Mouse (Mus musculus): ENCODE data around the gene Lztfl1.
"Not testable (repeated sequence)": the region's sequence is repeated elsewhere in the genome, so short reads cannot be mapped to it uniquely, and the experiment has no call there.

Lztfl1 gene

DNA sequence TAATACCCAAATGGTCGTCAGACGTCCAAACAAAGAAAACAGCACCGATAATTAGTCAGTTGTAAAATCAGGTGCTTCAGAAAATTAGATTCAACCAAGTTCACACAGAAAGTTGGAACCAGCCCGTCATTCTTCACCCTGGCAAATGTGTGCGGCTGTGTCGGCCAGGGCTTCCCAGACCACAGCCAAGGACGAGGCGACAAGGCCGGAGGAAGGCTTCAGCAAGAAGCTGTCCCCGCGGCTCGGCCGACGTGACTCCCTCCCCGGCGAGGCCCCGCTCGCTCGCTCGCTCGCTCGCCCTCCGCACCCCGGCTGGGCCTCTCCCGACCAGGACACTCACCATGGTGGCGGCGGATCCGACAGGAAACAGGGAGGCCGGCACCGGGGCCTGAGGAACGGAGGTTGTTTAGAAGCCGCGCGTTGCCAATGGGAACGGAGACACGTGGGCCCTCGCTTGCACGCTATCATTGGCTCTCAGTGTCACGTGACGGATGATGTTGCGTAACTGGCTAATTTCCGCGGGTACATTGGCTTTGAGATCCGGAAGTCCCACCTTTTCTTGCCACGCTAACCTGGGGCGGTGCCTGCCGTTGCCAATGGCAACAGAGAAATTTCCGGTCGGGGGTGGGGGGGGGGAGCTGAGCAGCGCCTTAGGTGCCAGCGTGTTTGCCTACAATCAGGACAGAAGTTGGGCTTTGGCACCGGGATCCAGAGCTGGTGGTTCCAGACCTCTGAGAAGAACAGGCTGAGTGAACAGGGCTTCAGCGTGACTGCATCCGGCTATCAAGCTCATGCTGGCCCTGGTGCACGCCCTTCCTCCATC, at the start of gene Lztfl1:
Lztfl1 (minus strand) TSS at position 512 of the 823 bp plus-strand sequence.
- peak; percentile 98 for DNase-seq (ENCODE audit: low read depth, low spot score)

DNA sequence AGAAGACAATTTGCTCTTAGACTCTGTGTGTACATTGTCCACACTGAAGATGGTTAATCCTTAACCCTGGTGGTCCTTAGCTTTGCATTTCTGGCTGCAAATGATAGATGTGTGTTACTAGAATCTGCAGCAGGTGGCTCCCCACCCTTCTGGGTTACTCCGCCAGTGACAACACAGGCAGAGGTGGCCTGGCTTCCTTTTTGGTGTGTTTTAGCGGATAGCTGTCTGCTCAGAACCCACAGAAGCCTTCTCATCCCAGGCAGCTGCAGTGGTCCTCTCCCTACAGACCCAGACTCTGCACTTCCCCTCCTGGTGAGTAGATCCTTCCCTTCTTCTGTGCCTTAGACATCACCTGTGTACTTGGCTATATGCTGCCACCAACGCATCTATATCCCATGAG, 49.5 kb upstream of the Lztfl1 start:
- DNase-seq (ENCODE audit: low read depth, low spot score), result no peak

DNA sequence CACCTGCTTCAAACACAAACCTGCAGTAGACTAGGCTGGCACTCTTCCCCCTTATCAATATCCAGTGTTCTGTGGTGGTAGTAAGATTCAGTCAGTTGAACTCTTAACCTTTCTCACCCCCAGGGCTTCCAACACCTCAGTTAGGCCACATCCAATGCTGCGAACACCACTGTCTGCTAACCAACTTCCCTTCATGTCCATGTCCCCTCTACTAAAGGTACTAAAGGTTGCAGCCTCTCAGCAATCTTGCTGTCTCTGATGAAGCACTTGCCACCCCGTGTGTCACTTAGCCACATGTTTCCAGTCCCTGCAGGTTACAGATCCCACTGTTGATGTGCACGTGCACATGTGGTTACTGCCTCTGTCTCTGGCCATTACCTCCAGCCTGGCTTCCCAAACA, 46.3 kb upstream of the Lztfl1 start:
- DNase-seq (ENCODE audit: low read depth, low spot score), result no peak

DNA sequence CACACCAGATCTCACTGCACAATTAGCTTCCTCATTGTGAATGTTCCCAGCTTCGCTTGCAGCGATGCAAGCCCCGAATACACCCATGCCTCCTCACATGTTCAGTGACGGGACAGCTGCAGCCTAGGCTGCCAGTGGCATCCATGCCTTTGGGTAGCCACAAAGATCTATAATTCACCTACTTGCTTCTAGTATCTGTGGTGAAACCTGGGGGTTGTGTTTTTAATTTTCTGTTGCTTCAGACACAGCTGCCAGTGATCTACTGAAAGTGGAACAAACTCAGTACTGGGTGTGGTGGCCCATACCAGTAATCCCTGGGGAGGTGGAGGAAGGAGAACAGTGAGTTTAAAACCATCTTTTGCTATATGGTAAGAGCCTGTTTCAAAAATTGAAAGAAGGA, 45.4 kb upstream of the Lztfl1 start:
- no peak for DNase-seq (ENCODE audit: low read depth, low spot score)

DNA sequence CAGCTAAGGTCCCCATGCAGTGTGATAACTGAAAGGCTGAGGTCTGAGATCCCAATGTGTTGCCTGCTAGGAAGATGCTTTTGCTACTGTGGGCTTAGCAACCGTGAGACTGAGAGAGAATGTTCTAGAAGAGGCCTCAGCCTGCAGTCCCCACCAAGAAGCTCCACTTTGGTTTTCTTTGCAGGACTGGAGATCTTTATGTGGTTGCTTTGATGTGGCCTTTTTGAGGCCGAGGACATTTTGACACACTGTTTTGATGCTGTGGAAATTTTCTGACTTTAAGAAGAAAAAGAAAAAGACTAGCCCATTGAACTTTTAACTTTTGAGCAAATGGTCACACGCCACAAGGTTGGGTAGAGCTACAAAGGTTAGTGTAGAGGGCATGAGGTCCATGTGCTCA, 43.3 kb upstream of the Lztfl1 start:
- no peak for DNase-seq (ENCODE audit: low read depth, low spot score)

DNA sequence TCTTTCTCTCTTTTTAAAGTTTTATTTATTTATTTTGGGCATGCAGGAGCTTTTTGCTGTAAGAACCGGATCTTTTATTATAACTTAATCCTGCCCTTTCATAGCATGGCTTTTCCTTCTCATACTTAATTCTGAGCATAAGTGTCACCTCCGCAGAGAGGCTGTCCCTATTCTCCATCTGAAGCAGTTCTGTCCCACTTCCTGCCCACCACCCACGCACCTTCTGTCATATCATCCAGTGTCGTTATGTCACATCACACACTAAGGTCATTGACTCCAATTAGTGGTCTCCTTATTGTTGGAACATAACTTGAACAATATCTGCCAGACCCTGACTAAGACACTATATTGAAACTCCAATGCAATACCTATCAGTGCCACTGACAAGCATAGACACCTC, 41.1 kb upstream of the Lztfl1 start:
- DNase-seq (ENCODE audit: low read depth, low spot score), result no peak

DNA sequence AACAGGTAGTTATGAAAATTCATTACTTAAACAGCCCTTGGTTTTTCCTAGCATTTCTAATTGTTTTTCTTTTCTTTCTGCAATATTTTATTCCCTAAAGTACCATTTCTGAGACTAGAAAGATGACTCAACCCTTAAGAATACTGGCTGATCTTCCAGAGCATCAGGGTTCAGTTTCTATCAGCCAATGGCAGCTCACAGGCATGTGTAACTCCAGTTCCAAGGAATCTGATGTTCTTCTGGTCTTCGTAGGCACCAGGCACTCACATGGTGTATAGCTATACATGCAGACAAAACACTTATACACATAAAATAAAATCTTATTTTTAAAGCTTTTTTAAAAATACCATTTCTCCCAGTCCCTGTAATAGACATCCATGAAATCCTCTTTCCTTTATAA, 40.7 kb upstream of the Lztfl1 start:
- DNase-seq (ENCODE audit: low read depth, low spot score), result no peak

DNA sequence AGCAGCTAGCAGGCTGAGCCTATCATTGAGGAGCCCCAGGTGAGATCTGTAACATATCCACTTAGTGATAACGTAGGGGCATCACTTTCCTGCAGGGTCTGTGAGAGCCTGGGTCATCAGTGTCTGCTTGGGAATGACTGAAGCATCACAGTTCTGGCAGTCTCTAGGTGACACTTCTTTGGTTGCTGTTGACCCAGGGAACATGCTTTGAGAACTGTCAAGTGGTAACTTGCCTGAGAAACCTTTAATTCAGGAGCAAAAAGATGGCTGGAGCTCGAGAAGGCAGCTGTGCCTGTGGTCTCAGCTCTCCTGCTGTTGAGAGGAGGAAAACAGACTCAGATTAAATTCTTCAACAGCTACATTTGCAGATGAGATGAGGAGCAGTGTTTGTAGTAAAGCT, 39.8 kb upstream of the Lztfl1 start:
- no peak for DNase-seq (ENCODE audit: low read depth, low spot score)

DNA sequence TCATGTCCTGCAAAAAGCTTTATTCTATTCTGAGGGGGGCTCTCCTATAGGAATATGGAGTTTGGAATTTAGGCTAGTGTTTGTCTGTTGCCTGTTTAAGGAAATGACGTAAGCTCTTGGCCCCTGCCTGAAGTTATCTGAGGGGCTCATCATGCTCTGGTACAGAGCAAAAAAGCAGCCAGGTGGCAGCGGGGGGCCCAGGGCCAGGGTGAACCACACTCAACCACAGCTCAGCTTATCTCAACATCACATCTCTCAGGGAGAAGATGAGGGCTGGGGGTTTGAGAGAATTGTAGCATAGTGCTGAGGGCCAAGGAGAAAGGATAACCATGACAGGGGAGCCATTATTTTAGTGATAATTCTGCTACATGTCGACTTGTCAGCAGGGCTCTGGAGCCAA, 39.3 kb upstream of the Lztfl1 start:
- no peak for DNase-seq (ENCODE audit: low read depth, low spot score)

DNA sequence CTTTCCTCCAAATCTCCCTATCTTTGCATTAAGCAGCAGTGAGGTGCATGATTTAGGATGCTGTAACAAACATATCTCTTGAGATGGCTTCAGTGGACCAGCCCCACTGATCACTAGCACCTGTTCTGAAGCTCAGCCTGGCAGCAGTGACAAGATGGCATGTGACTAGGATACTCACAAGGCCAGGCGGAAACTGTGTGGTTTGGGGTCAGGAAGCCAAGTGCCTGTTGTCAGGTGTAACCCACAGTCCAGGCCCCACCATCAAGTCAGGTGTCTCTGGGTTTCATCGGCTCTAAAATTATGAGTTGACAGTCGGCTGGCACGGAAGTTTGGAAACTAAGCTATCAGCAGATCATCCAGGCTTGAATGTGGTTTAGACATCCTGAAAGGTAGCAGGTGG, 36.8 kb upstream of the Lztfl1 start:
- DNase-seq (ENCODE audit: low read depth, low spot score), result no peak

DNA sequence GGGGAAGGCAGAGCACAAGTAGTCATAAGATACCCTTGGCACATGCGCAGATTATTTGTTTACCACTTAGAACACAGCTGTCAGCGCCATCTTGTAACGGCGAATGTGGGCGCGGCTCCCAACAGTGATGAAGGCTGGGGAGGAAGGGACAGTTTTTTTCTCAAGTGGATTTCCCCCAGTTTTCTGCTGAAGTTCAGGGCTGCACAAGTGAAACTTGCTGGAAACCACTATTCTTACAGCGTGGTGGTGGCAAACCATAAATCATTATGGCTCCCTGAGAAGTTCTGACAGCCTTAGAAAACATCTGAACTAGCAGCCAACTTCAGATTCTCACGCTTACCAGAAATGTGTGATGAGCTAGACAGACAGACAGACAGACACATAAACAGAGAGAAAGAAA, 32.2 kb upstream of the Lztfl1 start:
- not testable (repeated sequence) for DNase-seq (ENCODE audit: low read depth, low spot score)

DNA sequence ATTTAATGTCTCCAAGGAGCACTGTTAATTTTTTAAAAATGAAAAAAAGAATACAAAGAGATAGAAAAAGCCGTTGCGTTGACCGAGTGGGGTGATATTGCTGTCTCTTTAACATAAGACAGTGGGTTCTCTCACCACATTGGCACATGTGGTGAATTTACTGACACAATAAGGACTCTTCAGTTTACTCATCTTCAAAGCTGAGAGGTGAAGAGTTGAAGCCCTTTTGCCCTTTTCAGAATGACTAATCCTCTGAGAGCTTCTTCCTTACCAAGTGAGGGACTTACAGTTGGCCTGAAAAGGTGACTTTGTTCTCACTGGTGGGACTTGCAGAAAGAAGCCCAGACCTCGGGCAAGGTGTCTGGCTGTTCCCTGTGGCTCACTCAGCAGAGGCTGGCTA, 23.3 kb upstream of the Lztfl1 start:
- no peak for DNase-seq (ENCODE audit: low read depth, low spot score)

DNA sequence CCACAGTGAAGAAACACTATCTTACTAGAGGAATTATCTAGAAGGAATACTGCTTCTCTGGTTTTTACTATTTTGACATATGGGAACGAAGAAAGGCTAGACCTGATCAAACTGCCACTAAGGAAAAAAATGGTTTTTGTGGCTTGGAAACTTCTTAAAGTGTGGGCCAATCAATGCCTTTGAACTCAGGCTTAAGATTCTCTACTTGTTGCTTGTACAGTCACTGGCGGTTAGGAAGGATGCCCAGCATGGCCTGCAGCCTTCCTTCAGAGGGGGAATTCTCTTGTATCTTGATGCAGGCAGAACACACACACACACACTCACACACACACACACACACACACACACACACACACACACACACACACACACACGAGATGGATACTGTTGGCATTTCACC, 16.6 kb upstream of the Lztfl1 start:
- no peak for DNase-seq (ENCODE audit: low read depth, low spot score)

DNA sequence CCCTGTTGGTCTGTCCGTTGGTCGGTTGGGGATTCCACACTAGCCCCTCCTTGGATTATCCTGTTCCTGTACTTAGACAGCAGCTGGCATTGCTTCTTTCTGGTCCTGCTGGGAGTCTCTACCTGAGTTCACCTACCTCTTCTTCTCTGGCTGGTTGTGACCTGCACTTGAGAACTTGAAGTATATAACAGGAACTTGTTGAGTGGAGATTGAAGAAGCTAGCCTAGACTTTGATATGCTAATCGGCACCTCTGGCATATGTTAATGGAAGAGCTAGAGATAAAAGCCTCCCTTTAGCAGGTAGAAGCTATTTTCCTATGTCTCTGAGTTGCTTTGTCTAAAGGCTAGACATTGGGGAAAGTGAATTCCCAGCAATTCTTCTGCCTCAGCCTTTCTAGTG, 13.8 kb upstream of the Lztfl1 start:
- no peak for DNase-seq (ENCODE audit: low read depth, low spot score)

DNA sequence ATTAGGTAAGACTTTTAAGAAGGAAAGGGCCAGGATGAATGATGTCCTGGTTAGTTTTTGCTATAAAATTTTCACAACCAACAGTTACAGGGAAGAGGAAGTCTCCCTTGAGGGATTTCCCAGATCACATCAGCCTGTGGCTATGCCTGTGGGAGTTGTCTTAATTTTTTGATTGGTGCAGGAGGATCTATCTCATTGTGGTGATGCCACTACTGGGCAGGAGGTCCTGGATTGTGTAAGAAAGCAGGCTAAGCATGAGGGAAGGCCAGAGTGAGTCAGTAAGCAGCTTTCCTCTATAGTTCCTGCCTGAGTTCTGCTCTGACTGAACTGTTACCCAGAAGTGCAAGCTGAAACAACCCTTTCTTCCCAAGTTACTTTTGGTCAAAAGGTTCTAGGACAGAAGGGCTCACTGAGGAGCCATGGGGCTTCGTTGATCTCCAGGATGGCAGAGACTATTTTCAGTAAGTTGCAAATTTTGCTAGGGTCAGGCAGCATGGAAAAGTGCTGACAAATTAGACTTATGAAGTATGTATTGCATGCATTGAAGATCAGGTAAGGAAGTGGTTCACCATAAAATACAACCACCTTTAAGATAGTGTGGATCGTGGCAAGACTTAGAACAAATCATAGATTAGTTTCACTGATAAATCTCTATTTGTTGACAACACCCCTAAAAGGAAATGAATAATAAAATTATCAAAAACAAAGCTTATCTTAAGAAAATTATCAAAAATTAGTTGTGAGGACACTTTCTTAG, 5.4 kb upstream of the Lztfl1 start:
- DNase-seq (ENCODE audit: low read depth, low spot score), result no peak

DNA sequence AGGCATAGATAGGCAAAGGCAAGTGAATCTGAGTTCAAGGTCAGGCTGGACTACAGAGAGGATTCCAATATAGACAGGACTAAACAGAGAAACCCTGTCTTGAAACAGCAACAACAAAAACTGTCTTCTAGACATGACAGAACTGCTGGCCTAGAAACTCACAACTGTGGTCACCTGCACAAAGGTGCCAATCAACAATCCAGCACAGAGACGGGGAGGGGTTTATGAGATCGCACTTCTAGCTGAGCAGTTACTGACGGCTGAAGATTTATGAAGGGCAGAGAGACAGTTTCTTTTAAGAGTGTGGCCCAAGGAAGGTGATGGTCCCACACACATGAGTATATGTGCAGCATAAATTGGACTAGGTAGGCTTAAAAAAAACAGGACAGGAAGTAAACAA, 1.2 kb downstream of the Lztfl1 start:
- DNase-seq (ENCODE audit: low read depth, low spot score), result no peak

DNA sequence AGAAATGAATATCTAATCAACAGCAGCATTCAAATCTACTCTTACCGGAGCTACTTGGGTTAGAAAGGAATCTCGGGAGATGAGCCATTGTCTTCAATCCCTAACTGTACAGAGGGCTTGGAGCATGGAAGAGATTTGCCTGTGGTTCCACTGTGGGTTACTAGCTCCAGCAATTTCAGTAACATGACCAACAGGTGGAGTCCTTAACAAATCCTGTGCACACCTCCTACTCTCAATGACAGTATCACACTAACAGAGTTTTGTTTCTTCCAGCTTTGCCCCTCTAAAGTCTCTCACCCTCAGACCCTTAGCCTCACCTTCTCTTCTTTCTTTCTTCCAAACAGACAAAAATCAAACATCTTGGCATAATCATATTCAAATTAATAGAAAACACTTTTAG, 4.4 kb downstream of the Lztfl1 start:
- no peak for DNase-seq (ENCODE audit: low read depth, low spot score)

DNA sequence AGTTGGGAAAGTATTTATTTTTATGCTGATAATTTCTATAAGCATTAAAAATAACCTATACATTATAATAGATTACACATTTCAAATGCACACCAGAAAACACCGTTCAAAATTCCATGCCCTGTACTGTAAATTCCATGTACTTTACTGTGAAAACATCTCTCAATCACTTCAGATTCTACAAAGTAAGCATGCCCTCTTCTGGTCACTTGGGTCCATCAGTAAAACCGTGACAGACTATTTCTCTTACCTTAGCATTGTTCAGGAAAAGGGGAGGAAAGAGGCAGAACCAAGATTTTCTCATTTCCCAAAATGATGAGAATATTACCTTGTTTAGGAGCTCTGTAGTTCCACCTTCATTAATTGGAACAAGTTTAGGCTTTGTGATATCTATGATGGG, 8.3 kb downstream of the Lztfl1 start:
- no peak for DNase-seq (ENCODE audit: low read depth, low spot score)

DNA sequence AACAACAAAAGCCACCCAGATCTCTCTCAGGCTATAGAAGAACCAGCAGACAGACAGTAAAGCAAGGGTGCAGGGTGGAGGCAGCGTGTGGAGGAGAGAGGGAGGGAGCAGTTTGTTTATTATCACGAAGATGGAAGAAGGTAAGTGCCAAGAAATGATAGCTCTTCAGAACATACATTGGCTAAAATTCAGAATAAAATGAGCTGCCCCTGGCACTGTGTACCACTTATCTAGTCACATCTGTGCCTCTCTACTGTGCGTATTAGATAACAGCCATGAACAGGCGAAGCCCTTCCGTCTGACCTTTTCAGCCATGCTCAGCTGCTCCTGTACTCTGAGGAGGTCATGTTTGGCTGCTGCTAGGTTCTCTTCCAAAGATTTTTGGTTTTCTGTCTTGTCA, 15.7 kb downstream of the Lztfl1 start:
- no peak for DNase-seq (ENCODE audit: low read depth, low spot score)

DNA sequence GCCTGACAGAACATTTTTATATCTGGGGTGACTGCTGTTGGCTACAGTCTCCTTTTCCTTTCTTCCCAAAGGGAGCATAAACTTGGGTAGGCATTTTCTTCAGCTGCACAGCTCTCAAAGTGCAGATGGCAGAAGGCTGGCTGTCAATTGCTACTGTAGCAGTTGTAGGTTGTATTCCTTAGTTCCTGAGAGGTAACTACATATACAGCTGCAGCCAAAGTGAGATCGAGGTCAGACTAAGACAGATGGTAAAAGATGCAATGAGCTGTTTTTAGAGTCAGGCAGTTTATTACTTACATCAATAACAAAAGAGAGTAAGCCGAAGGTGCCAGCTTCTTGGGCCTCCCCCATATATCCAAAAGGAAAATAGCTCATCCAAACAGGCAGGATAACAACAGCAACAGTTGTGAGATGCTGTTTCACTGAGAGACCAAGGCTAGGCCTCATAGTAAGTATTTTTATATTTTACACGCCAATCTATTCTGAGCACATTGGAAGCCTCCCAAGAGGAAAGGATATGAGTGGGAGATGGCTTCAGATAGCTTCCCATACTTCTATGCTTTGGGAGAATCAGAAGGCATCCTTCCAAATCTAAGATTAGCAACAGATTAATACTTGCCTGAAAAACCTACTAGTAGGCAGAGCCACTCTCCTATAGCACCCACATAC, 21.7 kb downstream of the Lztfl1 start:
- no peak for DNase-seq (ENCODE audit: low read depth, low spot score)

DNA sequence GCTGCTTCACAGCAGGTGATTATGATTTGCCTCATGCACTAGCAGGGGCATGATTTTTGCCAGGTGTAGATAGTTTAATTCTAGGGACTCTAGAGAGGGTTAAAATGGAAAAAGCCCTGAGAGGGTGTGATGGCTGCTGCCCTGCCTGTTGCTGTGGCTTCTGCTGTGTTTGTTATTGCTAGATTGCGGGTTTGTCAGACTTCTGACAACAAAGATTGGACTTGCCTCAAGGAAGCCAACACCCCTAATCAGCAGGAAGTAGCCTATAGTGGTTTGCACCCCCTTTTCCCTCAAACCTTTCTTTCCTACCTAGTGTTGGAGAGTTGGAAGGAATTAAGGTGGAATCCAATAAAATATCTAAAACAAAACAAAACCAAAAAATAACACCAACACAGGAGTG, 29.3 kb downstream of the Lztfl1 start:
- no peak for DNase-seq (ENCODE audit: low read depth, low spot score)

DNA sequence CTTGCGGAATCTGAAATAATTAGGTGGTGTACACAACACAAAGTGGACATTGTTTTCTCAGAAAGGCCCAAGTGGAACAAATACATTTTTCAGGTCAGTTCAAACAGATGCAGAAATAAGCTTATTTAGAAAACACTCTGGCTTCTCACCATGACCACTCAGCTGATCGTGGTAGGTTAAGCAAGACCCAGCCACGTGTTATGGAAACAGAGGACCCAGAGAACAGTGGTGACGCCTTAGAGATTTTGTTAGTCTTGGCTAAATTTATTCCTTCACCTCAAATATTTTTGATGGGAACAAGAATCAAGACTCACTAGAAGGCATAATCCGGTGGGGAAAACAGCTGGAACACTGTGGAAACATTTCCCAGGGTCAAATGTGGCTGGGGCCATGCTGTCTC, 31.3 kb downstream of the Lztfl1 start:
- no peak for DNase-seq (ENCODE audit: low read depth, low spot score)

DNA sequence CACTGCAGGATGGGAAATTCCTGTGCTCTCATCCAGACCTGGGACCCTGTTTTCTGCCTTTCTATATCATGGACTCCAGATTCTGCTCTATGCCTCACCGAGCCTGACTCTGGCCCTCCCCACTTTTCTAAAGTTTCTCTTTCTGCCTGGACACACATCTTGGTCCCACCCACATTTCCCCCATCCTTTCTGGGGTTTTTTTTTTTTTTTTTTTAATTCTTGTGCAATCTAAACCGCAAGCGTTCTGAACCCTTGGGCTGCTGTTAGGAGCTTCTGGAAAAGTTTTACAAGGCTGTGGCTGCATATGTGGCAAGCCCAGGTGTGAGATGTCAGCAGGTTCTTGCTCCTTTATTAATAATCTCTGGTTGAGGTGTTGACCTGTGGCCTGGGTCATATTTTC, 33.8 kb downstream of the Lztfl1 start:
- DNase-seq (ENCODE audit: low read depth, low spot score), result no peak

All from retina, adult 2 months (tissue).